Mouse (Mus musculus) c-Kit-positive CD71-positive TER-119-positive erythroid progenitor cells, embryonic 14.5 days (primary cell): ENCODE measurements around the gene Hbs1l.

ENCODE experiments used
- DNase-seq: peaks from one replicate; pipeline ENCODE4 v3.0.0-alpha.2; 2013; ENCODE audit warnings: low spot score

The Hbs1l gene

DNA sequence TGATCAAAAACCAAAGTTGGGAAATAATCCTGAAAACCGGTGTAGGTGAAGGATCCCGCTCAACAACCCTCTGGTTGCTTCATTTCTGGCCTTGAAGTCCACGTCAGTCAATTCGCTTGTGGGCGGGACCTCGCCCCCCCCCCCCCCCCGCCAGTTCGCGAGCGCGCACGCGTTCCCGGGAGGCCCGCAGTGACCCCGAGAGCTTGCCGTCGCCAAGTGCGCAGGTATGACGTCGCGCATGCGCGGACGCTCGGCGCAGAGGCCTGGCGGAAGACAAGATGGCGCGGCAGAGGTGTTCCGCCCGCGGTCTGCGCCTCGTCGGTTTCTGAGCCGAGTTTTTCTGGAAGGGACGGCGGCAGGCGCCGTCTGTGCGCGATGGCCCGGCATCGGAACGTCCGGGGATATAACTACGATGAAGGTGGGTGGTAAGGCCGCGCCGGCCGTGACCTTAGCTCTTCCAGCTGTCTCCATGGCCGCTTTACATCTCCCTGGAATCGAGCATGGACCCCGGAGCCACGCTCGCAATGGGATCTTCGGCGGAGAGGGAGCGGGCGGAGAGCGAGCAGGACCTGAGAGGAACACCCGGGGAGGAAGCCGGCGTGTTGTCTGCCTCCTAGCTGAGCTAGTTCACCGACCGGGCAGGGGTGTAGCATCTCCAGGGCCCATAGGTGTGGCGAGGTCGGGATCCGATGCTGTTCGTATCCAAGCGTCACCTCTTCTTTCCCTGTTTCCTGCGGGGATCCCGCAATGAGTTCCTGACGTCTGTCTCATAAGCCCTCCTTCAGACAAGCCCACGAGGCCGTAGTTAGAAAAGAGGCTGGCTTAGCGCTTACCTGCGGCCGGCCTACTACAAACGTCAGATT is at the start of gene Hbs1l:
Hbs1l (plus strand) TSS at position 221 of the 863 bp plus-strand sequence.
- DNase-seq = peak; percentile 91

DNA sequence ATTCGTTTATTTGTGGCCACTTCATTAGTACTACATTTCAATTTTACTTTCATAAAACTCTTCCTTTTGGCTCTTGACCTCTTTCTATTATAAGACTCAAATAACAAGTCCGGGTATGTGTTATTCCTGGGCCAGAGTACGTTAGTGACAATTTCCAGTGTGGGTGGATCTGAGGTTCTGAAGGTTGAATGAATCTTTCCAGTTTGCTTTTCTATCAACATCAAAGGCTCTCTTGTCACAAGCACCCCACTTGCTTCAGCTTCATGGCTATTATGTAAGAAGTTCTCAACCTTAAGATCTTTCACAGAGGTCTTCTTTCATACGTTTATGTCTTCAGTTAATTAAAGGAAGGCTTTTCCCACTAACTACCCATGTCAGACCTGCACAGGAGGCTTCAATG is 47.2 kb upstream of the Hbs1l start:
- DNase-seq = no peak

DNA sequence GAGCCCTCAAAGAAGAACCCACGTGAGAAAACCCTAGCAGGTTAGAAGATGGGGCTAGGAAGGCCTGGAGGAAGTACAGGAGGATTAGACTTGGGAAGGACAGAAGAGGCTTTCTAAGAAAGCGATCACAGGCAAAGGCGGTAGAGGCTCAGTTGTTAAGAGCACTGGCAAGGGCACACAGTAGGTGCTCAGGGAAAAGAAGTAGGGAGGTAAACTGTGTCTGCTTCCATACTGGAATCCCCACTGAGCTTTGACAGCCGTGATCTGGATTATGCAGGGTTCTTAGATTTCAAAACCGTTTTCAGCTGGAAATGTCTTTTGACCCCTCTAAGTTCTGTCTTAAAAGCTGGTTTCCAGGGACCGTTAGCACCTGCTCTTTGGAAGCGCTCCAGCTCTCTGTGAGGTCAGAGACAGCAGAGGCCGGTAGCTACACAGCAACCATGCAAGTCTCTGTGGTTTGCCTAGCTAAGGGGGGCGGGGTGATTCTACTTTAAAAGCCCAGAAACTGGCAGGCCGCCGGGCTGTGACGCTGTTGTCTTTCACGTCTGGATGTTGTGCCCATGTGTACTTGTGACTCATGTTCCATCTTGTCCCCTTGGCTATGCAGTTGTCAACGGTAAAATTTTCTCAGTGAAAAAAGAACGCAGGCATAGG is 43.8 kb upstream of the Hbs1l start:
- DNase-seq = no peak

DNA sequence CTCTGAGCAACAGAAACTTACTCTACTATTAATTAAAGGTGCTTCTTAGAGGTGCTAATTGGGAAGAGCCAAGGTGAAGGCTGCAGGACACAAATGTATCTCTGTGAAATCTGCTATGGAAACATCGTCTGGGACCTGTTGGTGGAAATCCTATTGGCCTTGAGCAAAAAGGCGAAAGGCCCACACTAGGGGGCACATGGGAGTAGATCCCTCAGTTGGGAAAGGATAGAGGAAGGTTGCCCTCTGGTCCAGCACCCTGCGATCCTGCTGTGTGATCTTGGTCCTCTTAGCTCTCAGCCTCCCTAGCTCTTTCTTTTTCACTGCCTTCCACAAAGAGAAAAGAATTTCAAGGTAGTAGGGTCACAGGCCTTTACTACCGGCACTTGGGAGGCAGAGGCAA is 43.0 kb upstream of the Hbs1l start:
- no peak for DNase-seq

DNA sequence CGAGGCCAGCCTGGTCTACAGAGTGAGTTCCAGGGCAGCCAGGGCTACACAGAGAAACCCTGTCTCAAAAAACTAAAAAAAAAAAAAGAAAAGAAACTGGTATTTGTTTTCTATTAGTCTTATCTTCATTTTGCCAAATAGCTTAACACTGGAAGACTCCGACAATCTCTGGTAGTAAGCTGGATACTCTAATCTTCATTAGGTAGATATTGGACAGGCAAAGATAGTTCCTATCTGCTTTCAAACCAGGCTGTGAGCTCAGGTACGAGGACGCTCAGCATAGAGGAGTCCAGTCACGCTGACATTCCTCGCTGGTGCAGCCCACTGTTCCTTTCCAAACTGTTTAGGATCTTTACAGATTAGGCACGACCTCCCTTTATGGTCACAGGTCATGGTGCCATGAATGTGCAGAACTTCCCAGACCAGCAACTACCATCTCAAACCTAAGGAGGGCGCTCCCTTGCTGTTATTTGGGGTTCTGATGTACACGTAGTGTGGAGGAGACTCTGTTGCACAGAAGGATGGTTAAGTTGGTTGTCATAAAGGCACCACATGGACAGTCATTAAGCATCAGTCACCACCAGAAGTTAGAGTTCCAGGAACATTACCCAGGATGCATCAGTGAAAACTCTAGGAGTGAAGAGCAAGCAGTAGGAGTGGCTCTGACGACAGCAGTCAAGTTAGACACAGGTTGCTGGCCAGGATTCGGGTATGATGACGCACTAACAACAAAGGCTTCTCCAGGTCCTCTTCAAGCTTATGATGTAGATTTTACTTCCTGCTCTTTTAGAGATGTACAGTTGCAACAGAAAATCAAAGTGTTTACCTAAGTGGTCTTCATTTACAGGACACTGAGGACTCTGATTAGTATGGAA is 41.3 kb upstream of the Hbs1l start:
- no peak for DNase-seq

DNA sequence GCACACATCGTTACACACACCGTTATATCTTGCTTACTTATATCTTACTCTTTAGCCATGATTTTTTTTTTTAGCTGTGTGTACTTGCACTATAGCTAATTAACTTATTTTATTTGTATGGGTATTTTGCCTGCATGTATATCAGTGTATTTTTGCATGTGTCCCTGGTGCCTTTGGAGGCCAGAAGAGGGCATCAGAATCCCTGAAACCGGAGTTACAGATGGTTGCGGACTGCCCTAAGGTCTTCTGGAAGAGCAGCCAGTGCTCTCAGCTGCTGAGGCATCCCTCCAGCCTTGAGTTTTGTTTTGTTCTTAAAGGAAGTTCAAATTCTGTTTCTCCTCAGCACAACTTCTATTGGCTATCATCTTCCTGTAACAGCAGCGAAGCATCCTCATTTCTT is 38.5 kb upstream of the Hbs1l start:
- DNase-seq = no peak

DNA sequence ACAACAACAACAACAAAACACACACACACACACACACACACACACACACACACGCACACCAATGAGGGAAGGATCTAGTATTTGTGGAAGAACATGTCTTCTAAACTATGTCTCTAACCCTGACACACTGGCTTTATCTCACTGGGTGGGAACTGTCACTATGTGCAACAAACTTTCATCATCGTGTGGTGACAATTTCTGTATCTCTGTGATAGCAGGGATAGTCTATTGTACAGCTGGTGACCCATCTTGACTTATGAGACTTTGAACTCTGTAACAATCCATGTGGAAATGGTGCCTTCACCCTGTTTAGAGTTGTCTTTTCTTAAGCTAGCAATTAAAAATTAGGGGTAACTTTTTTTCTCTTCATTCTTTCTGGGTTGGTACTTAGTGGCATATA is 36.1 kb upstream of the Hbs1l start:
- no peak for DNase-seq

DNA sequence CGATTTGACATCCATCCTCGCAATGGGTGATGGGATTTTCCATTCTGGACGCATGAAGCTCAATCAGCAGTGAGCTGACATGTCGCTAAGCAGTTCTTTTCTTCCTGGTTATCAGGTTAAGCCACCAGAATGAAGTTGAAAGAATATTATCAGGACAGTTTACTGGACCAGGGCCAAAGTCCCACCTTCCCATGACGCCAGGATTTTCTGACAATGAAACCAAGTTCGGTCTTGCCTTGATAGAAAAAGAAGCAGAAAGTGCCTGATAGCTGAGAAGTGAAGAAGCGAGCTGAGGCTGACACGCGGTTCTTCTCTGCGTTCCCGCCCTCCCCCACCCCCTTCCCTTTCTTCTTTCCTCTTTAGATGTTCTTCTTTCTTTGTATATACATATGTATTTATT is 30.6 kb upstream of the Hbs1l start:
- DNase-seq = peak; percentile 62

DNA sequence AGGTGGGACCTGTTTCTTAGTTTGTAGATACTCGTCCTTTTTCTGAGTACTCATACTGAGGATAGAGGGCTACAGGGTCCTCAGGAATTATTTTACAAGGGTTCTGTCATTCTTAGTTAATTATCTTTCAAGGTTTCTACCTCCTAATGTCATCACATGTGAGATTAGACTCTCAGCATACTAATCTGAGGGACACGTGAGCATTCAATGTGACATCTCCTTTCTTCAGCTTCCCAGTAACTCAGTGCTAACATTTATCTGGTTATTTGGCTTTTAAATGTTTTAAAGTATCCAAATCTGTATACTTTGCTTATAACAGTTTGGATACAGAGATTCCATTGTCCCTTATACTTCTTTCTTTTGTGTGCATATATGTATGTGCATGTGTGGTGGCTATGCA is 28.3 kb upstream of the Hbs1l start:
- no peak for DNase-seq

DNA sequence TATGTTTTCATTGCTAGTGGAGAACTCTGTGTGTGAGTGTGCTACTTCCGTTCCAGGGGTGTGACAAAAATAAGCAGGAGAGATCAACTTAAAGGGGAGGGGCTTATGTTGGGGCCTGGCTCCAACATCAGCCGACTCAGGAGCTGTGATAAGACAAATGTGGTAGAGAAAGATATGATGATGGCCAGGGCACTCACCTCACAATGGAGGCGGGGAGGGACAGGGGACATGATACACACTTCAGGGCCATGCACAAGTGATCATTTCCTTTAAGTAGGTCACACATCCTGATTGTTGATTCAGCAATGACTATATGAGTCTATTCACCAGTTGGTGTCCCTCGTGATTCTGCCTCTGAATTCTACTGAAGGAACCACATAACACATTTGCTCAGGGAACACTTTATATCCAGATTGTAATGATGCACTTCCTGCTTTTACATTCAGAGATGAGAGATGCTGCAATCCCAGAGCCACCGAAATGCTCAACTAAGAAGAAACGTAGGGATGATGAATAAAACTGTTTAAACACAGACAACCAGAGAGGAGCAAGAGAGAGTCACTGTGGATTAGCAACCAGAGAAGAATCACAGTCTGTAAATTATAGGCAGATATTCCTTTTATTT is 26.9 kb upstream of the Hbs1l start:
- peak; percentile 91 for DNase-seq

DNA sequence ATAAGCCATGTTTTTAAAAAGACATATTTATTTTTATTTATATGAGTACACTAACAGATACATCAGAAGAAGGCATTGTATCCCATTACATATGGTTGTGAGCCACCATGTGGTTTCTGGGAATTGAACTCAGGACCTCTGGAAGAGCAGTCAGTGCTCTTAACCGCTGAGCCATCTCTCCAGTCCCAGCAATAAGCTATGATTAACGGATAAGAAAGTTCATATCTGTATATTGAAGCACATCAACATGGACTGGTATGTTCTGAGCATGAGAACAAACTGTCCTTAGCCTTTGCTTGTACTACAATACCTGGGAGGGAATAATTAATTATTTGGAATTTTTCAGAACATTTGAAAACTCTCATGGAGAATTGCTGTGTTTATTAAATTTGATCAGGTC is 25.9 kb upstream of the Hbs1l start:
- no peak for DNase-seq

DNA sequence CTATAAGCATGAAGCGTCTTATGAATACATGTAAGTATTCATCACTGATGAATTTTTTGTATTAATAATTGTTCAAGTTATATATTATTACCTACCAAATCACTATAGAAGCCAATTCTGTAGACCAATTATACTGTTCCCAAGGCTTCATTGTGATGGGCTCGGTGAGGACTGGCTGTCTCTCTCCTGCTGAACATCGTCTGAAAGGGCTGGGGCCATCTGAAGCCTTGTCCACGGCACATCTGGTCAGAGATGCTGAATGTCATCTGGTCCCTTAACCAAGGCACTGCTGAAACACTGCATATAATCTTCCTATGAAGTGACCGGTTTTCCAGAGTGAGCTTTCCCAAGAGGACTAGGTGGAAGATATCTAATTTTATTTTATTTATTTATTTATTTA is 24.9 kb upstream of the Hbs1l start:
- DNase-seq = no peak

DNA sequence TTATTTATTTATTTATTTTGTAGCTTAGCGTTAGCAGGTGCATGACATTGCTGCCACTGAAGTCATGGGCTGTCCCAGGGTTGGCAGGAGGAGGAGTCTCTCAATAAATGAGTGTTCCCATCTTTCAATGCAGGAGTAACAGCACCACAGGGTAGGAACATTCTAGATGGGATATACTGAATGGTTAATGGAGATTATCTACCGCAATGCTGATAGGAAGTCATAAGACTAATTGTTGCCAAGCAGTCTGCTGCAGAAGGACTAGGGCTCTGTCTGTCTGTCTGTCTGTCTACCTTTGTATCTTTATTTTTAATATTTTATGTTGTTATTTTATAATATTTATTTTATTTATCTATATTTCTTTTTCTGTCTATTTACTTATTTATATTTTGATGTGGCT is 24.5 kb upstream of the Hbs1l start:
- no peak for DNase-seq

DNA sequence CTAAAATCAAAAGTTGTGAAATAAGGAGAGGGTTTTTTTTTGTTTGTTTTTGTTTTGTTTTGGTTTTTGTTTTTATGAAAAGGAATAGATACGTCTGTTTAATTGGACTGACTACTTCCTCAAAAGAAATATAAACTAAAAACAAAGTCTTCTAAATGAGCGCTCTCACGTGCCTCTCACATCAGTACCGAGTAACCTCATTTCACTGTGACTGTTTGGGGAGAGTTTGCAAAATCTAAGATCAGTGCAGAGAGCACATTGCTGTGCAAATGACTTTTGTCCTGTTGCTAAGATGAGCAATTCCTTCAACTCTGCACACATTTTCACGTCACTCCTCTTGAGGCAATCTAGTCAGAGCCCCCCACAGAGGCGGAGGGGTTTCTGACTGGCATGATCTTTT is 24.0 kb upstream of the Hbs1l start:
- no peak for DNase-seq

DNA sequence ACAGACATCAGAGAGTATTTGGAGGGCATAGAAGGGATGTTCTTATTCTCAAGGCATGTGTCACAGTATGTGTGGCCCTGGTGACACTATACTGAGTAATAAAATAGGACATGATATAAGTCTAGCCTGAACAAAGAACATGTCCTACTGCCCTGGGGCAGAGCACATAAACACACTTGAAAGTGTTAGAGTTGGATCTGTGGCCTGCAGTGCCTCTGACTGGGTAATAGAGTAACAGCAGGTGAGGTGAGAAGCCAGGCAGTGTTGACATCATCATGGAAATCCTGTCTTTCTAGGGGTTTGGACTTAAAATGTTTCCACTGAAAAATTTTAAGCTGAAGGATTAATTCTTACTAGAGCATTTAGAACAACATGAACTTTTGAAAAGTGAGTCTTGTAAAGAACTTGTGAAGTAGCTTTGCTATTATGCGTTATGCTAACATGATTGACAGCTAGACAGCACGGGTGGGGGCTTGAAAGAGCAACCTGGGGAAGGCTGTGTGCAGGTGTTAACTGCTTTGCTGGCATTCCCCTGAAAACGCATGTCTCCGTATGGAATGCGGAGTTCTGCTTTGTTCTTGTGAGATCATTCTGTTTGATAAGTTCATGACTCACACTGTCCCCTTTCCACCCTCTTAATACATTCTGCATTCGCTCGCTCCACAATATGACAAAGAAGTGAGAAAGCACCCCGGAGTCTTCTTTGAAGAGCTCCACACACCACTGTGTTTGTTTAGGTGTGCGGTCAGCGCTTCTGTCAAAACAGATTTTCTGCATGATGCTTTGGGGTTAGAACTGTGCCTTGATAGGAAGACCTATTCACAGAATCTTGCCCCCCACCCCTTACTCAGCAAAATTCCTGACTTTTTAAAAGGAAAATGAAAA is 8.3 kb upstream of the Hbs1l start:
- DNase-seq = no peak

DNA sequence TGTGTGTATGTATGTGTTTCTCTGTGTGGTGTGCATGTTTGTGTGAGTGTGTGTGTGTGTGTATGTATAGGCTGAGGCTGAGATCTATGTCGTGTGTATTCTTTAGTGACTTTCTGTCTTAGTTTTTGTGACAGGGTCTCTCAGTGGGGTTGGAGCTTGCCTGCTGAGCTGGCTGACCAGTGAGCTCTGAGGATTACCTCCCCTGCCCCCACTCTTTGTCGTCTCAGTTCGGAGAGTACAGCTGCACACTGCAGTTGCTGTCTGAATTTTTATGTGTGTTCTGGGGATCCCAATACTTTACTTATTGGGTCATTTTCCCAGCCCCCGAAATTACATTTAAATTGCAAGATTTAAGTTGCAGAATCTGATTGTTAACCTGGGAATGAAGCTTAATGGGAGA is 4.6 kb upstream of the Hbs1l start:
- no peak for DNase-seq

DNA sequence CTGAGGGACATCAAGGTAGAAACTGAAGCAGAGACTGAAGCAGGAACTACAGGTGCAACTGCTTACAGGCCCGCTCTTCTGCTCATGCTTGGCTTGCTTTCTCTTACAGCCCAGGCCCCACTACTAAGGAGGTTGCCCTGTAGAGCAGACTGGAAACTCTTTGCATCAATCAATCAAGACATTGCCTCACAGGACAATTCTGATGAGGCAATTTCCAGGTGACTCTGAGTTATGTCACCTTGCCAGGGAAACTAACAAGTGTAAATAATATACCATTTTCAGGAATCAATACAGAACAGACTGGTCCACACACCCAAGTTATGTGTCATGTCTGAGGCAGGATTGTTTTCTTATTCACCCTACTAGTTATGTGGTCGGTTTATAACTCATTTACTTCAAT is 1.6 kb upstream of the Hbs1l start:
- no peak for DNase-seq

DNA sequence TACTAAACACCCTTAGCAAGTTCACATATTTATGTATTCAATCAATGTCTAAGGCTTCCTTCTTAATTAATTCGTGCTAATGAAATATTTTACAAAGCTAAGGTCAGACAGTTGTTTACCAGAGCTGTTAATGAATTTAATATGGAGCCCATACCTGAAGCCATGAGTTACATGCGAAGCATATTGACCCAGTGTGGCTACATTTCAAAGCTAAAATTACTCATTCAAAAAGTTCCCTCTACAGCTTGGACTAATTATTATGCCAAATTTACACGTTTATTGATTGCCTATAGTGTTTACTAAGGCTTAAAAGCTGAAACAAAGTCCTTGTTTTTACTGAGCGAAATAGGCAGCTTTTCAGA is 401 bp upstream of the Hbs1l start:
- DNase-seq = no peak

DNA sequence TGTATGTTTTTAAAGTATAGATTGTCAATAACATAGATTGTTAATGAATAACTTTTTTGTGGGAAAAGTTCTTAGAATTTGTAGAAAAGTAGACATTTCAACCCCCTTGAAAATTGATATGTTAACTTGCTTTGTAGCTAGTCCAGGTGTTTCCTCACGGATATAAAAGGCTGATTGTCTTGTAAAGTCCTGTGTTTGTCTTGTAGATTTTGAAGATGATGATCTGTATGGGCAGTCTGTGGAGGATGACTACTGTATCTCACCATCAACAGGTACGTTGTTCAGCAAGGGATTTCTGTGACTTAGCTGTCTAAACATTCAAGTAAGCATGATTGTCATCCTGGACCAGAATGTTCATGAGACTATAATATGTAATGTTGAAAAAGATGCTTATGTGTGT is 3.2 kb downstream of the Hbs1l start:
- DNase-seq = no peak

DNA sequence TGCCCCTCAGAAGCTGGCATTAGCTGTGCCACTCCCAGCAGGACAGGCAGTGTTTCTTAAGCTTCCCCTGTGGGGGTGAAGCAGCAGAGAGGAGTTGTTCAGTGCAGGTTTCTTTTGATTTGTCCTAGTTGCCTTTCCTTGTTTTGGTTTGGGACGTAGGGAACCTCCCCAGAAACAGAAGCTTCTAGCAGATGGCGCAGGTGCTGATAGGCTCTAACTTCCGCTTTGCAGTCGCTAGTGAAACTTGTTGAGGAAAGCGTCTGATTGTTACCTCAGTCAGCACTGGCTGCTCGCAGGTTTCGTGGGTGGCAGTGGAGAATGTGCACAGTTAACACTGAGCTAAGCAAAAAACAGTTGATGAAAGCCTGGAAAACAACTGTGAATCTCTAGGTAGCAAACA is 6.0 kb downstream of the Hbs1l start:
- DNase-seq = no peak
